Mouse (Mus musculus): ENCODE measurements at regions not wholly inside any gene's neighbourhood (a gene's known extent, or its start where the extent isn't known, plus 50 kb on each side); places are given as distances from the start of the nearest gene placed in this dataset.

- DNase-seq (ENCODE audit: low spot score), result no peak
These were observed 76.3 kb upstream of the Arhgap36 start for GRCm38 (mm10) chrX:49387439-49387838.

- DNase-seq (ENCODE audit: low spot score), result peak; percentile 44
These were observed 86.7 kb upstream of the Arhgap36 start for GRCm38 (mm10) chrX:49377067-49377466.

GRCm38 (mm10) chrX:49370384-49370783 lies 82.3 kb upstream of the Enox2 start:
- DNase-seq (ENCODE audit: low spot score), result no peak

GRCm38 (mm10) chrX:49369404-49369803 lies 81.3 kb upstream of the Enox2 start:
- DNase-seq (ENCODE audit: low spot score), result no peak

- no peak for DNase-seq (ENCODE audit: low spot score)
These were observed 58.4 kb upstream of the Enox2 start for GRCm38 (mm10) chrX:49346451-49346850.
